Mouse (Mus musculus): ENCODE measurements around the gene Nkx2-5.

Gene Nkx2-5

DNA sequence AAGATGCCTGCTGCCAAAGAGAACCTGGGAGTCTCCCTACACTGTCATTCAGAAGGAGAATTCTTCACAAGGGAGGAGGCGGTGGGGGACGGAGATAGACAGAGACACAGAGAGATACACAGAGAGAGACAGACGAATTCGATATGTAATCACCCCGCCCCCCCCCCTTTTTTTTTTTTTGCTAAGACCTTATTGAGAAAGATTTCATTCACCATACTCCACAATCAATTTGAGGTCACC is at the start of gene Nkx2-5:
Gene Nkx2-5, minus strand, starts transcription at position 101 of the 240 bp plus-strand sequence.
- no peak for DNase-seq (ENCODE audit: low spot score)

DNA sequence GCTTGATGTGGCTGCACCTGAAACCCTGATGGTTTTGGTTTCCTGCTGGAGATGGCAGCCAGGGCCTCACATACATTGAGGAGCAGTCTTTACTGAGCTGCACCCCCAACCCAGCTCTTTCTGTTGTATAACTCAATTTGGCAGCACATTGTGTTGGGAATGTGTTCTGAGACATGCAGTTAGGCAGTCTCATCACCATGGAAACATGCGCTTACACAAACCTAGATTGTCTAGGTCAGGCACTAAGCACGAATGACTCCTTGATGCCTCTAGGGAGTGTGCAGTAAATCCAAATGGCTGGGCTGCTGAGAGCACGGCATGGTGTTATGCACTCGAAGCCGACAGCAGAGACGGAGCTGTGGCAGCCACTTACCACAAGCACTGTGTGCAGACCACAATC is 49.5 kb upstream of the Nkx2-5 start:
- no peak for DNase-seq (ENCODE audit: low spot score)

DNA sequence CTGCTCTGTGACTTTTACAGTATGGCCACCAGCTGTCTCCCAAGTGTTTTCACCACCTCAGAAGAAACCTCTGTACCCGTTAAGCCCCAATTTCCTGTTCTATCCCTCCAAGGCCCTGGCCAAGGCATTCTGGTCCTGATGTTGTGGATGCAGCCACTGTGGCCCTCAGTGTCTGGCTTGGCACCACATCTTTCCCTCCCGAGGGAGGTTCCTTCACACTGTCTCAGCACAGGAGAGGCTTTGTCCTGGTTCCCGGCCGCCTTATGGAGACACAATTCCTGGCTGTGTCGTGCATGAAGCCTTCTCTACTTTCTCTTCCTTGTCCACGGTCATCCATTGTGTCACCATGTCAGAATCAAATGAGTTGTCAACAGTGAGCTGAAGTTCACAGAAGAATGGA is 48.7 kb upstream of the Nkx2-5 start:
- DNase-seq (ENCODE audit: low spot score), result no peak

DNA sequence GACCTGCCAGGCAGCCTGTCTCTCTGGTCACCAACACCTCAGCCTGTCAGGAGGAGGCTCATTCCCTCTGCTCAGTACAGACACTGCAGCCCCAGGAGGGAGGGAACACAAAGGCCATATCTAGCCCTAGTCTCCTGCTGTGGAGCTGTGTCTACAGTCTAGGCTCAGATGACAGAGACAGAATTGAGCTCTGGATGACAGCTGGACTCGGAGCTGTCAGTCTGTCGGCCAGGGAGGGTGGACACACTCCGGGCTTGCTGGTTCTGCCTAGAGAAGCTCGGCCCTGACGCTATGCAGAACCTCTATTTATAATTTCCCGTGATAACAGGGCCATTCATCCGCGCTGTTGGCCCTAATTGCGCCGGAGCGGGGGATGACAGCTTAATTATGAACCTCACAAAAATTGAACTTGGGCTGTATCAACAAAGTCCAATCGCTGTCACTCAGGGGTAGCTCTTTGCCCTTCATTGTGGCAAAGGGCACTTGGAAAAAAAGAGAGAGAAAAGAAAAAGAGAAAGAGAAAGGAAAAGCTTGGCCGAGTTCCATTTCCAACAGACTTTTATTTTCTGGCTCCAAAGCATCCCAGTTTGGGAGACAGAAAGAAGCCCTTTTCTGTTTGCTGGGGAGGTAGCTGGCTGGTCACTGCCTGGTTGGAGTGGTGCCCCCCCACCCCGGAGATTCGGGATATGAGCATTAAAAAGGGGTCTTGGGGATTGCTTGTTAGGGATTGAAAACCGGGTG is 48.0 kb upstream of the Nkx2-5 start:
- no peak for DNase-seq (ENCODE audit: low spot score)

DNA sequence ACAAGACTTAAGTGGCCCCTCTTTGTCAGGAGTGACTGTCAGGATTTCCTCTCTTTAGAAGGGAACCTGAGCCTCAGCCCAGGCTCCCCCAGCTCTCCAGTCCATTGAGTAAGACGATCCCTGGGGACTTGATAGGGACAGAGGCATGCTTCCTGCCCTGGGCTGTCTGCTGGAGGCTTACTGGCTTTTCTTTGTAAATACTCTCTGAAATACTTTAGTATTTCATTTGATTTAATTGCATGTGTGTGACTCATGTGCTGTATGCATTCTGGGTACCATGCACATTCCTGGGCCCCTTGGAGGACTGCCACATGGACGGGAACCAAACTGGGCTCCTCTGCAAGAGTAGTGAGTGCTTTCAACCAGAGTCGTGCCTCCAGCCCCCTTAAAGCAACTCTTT is 43.1 kb upstream of the Nkx2-5 start:
- DNase-seq (ENCODE audit: low spot score), result no peak

DNA sequence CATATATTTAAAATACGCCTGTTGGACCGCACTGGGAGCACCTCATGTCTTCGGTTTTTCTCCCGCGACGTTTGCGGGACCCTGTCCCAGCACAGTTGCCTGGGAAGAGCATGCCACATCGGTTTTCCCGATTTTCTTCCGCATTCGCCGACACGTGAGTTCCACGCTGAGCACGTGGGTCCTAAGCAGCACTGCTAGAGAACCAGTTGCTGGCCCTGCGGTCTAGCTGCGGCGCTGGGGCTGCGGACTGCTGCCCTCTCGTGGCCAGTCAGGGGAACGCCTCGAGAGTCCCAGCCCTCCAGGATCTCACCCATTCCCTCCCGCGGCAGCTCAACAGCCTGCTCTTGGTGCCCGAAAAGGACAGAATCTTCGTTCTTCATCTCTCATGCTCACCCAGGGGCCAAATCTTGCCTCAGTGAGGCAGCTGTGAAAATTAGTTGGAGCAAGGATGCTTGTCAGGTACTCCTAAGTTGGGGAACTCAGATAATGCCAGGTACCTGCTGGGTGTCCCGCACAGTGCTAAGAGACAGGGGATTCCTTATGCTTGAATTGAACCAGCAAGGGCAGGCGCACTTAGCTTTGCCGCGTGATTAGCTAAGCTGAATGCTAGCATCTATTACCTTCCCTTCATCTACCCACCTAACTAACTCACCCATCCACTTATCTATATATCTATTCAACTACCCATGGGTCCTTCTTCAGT is 41.4 kb upstream of the Nkx2-5 start:
- peak; percentile 84 for DNase-seq (ENCODE audit: low spot score)

DNA sequence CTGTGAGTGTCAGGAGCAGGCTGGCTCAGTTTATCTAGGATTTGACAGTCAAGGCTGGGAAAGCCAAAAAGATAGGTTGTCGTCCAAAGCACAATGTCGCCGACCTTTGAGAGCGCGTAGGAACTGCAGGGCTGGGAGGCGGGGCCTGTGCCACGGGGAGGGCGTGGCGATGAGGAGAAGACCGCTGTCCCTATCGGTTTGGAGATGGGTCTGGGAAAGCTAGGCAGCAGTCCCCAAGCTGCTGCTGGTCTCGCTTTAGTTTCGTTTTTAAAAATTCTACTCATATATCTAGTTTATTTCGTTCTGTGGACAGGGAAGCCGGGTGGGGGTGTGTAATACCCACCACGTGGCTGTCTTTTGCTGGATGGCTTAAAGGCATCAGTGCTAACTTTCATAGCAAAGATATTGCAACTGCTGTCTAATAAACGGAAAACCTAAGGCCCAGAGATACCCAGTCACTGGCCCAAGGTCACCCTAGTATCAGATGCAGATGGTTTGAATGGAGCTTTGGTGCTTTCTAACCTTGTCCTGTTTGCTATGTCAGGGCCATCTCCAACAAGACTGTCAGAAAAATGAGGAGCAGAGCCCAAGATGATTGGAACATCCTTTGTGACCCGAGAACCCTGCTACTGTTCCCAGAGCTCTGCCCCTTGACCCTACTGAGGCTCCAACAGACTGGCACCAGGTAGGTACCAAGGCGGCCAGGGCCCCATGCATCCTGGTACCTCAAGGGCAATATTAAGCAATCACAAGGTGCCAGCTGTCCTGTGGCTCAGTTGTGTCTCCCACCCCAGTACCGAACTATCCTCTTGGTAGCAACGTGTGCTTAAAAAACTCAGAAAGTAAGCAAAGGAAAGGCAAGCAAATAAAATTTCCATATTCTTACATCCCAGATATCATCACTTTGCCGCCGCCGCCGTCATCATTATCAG is 40.5 kb upstream of the Nkx2-5 start:
- peak; percentile 56 for DNase-seq (ENCODE audit: low spot score)

DNA sequence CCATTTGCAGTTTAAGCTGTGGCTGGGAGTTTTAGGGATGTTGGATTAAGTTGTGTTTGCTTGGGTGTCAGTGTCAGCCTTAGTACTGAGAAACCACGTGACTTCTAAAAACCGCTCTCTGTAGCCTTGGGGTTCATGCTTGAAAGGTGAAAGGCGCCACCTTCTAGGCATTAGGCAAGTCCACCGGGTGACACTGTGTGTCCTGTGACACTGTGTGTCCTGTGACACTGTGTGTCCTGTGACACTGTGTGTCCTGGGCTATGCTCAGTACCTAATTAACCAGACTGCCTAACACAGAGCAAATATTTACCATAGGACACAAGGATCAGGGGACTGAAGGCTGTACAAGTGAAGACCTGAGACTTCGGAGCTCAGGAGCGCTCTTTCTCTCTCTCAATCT is 38.8 kb upstream of the Nkx2-5 start:
- DNase-seq (ENCODE audit: low spot score), result no peak

DNA sequence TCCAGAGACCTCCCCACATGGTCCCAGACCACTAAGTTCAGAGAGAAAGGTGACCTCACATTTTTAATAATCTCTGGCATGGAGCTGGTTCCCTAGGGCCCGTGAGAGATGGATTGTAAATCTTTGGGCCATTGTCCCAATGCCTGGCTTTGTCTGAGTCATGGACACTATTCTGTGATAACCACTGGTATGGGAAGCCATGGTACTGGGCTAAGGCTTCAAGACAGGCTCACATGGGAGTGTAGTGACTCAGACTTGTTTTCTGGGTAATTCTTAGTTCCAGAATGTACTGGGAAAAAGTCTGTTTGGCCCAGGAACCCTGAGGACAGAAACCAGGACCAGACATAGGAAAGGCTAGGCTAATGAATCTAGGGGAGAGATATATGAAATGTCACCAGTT is 37.9 kb upstream of the Nkx2-5 start:
- DNase-seq (ENCODE audit: low spot score), result no peak

DNA sequence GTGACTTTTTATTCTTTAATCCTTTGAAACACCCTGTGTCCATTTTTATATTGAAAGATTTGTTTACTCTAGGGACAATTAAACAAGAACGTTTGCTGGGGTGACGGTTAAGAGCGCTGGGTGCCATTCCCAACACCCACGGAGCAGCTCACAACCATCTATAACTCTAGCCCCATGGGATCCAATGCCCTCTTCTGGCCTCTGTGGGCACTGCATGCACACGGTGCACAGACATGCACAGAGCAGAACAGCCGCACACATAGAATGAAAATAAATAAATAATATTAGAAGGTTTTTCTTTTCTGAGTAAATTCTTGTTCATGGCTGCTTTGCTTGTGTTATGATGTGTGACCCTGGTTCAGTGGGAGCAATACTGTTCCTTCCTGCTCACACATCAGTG is 34.4 kb upstream of the Nkx2-5 start:
- no peak for DNase-seq (ENCODE audit: low spot score)

DNA sequence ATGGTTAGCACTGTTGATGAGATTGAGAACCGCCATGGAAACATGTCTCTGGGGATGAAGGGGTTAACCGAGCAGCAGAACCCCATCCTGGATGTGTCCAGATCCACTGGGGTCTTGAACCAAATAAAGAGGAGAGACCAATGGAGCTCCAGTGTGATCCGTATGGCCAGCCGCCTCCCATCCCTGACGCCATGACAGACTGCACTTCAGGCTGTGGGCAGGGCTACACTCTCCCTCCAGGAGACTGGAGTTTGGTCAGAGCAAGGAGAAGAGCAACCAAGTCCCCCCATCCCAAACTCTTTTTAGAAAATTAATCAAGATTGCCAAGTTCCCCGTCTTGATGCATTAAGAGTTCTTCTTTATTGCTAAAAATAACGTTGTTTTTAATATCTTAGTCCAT is 33.1 kb upstream of the Nkx2-5 start:
- DNase-seq (ENCODE audit: low spot score), result no peak

DNA sequence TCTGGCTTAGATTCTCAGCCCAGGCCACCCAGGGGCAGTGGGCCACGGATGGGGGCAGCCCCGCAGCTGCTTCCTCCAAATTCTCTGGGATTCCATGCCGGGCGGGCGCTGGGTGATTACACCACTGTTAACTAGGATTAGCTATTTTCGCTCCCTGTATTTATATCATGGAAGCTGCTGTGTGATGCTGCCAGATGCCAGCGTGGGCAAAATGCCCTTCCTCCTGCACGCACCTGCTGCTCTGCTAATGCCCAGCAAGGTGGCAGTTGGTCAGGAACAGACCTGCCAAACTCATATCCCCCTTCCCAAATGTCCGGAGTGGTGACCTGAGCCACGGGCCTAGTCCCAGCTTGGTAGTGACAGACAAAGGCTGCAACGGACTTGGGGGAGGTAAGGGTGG is 29.7 kb upstream of the Nkx2-5 start:
- DNase-seq (ENCODE audit: low spot score), result no peak

DNA sequence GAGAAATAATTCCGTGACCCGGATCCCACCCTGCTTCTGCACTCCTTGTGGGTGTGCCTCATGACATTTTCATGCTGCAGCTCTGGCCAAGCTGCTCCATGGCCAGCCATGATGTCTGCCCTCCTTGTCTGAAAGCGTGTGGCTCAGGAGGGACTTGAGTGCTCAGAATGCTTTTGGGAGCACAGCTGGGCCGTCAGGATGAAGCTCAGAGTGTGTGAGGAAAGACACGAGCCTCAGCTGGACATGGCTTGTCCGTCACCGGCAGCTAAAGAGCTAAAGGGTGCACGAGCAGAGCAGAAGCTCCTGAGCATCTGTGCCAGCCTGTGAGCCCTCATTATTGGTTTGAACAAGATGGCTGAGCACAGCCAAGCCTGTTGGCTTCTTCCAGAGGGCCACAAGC is 28.7 kb upstream of the Nkx2-5 start:
- no peak for DNase-seq (ENCODE audit: low spot score)

DNA sequence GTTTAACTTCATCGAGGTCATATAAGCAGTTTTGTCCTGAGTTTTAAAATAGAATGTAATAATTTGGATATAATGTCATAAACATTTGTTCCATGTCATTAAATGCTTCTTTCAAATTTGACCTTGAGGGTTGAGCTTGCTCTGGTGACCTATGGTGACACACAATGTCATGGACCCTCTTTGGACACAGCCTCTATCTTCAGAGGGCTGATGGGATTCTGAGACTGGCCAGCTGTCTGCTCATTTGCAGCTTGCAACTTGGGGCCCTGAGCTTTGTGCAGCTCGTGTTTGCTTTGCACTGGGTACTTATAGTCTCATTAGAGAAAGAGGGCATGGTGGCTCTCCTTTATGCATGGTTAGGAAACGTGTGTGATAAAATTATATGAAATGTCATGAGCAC is 28.1 kb upstream of the Nkx2-5 start:
- DNase-seq (ENCODE audit: low spot score), result no peak

DNA sequence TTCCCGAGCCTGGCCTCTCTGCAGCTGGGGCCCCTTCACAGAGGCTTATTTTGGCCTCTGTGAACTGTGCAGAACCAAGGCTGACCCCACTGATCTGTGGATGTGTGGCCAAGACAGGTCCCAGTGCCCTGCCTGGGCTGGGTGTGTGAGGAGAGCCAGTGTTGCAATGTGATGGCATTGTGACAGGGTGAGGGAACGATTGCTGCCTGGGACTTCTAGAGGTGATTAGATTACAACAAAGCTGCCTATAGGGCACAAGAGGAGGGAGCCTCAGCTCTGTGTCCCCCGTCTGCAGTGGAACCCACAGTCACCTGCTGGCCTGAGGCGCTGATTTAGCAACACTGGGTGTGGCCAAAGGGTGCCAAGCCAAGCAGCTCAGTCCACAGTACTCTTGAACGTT is 23.9 kb upstream of the Nkx2-5 start:
- no peak for DNase-seq (ENCODE audit: low spot score)

DNA sequence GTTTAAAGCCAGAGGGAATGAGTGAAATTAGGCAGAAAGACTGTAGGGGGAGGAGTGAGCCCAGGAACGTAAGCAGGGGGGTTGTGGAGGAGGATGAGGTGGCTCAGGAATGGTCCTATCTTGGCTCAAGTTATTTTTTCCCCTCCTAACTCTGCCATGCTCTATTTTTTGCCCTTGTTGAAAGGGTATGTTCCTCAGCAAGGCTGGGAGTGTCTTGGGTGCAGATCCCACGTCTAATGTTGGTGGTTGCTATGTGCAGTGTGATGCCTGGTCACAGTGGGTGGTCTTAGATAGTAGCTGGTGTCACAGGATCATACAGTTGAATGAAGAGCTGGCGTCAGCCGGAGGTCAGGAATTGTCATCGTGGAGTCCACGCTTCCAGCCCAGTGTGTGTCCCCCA is 20.3 kb upstream of the Nkx2-5 start:
- no peak for DNase-seq (ENCODE audit: low spot score)

DNA sequence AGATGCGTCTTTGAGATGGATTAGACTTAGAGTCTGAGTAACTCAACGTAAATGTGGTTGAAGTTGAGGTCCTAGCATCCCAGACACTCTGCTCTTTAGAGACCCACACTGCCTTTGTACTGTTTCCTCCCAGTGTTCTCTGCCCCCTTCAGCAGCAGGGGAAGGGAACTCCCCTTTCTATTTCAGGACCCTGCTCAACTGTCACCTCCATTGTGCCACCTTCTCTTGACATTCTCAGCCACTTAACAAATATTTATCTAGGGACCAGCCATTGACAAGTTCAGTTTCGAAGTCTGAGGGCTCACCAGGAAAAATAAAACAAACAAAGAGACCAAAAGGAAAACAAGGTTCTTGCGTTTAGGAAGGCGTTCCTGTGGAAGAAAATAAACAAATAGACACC is 19.5 kb upstream of the Nkx2-5 start:
- DNase-seq (ENCODE audit: low spot score), result no peak

DNA sequence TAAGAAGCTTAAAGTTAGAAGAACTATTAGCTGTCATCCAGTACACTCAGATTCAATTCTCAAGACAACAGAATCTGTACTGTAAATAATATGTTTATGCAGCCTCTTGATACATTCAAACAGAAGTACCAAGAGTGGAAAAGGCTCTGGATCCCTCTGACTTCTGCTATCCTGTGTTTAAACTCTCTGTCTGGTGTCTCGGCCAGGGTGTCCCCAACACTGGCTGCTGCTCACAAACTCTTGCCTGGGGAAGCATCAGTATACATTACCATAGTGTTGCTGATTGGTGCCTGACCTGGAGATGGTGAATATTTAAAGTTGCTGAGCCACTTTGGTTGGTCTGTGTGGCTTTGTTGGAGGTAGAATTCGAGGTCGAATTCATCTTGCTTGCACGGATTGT is 17.0 kb upstream of the Nkx2-5 start:
- DNase-seq (ENCODE audit: low spot score), result no peak

DNA sequence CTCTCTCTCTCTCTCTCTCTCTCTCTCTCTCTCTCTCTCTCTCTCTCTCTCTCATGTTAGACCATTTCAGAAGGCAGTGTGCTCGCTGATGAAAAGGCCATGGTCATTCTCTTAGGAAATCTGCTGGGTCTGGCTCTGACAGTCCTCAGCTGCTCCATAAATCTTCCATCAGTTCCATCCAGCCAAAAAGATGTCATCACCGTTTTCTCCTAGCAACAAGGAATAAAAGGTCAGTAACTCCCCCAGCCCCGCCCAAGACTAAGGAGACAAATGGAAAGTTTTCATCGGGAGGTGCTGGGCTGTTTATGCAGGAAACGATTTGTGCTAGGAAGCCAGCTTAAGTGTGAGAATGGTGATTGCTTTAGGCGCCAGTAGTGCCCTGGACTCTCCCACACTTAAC is 16.6 kb upstream of the Nkx2-5 start:
- no peak for DNase-seq (ENCODE audit: low spot score)

DNA sequence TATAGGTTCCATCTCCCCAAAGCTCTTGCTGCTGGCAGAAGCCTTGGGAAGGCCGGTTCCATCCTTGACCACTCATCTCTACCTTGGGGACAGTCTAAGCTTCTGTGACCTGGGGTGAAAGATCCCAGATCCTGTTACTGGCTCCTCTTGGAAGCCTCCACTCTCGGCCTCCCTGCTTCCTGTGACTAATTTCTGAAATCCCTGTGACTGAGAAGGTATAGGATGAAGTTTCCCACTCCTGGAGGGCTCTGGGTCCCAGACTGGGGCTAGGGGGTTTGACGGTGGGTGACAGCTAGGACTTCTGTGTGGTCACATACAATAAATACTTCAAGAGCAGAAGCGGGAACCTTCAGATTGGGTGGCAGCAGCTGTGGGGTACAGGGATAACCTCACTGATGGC is 16.1 kb upstream of the Nkx2-5 start:
- DNase-seq (ENCODE audit: low spot score), result no peak

DNA sequence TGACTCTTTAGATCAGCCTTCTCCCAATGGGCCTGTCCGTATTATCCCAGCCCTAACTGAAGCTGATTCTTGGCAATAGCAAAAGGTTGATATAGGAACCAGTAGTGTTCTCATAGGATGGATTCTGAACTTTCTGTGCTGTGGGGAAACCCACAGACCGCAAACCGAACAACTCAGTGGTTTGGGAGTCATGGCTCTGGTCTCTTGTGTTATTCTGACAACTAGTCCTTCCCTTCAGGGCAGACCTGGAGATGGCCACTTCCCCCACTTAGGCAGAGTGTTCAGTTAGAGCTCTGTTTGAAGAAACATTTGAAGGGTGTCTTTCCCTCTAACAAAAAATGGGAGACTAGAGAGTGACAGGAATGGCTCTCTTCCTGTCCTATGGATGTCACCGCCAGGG is 7.5 kb upstream of the Nkx2-5 start:
- no peak for DNase-seq (ENCODE audit: low spot score)

DNA sequence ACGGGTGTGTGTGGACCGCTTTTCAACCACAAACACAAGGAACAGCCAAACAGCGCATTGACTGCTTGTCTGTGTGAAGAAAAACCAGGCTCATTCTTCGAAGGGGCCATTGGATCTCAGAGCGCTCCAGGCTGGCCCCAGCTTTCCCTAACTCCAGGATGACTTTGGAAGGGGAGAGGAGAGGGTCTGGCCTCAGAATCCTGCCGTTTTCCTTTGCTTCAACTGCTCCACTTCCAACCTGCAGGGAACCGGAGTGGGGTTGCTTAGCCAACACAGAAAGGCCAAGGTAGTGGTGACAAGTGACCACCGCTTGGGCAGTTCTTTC is 6.3 kb upstream of the Nkx2-5 start:
- DNase-seq (ENCODE audit: low spot score), result no peak

DNA sequence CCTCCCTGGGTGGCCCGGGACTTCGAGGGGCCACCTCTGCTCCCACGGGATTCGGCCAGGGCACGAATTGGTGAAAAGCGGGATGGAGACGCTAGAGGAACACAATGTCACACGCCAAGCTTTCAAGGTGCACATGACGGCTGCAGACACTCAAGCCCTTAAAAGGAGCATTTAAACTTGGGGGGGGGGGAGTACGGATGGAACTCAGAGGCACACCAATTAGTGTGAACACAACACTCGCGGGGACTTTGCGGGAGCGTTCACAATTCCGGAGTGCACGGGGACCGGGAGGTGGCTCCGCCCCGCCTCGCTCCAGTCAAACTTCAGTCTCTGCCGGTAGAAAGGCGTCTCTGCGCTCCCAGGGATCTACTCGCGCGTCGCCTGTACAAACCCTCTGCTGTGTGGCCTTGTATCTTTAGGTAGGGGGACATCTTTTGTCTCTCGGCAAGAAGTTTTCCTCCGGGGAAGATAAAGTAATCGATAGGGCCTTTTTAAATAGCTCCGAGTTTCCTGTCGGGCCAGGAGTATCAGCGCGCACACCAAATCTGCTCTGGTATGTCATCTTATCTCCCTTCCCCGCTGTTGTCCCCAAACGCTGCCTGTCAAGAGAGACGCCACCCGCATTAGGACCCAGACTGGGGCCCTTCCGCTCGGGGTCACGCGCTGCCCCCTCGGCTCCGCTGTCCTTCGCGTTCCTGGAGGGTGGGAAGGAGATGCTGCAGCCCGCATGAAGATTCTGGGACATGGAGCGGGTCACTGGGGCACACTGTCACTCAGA is 5.7 kb upstream of the Nkx2-5 start:
- DNase-seq (ENCODE audit: low spot score), result no peak
